Mouse (Mus musculus) small intestine, adult 10 weeks (tissue): ENCODE data around the gene Gatm. TPM values are rescaled to one million over a fixed set of nuclear protein-coding genes. Genes with fewer than 3 reads are reported as not detected.

Source experiments
- polyA plus RNA-seq: library from polyadenylated mRNA; stranded (reverse); fragments of 350-450 nt; fragmentation: Illumina TruSeq; extraction: RNeasy Lipid Tissue Mini Kit (QIAGEN cat#74804); gene quantifications from one replicate; pipeline ENCODE4 v1.2.3, GENCODE M21; 2014; ENCODE audit warnings: low replicate concordance

The Gatm gene
- 28.7 TPM for polyA plus RNA-seq

GRCm38 (mm10) chr2:122610746-122611653, at the start of gene Gatm:
Gene Gatm (minus strand): TSS chr2:122611303.

GRCm38 (mm10) chr2:122636686-122637085, 25.6 kb upstream of the Gatm start, which contains the start of gene AA467197:
Gene AA467197 (plus strand): TSS chr2:122636986.

Other genes starting within 250 kb of the Gatm start
- gene Shf, start 242.1 kb downstream of the Gatm start, polyA plus RNA-seq, result not detected
- gene Slc28a2, start 184.8 kb downstream of the Gatm start, polyA plus RNA-seq, result 154 TPM
- 0.15 TPM for gene Gm14085, start 126.4 kb downstream of the Gatm start, polyA plus RNA-seq
- 190 TPM for gene AA467197, start 25.7 kb upstream of the Gatm start, polyA plus RNA-seq
- gene Slc30a4, start 91.4 kb upstream of the Gatm start, polyA plus RNA-seq, result 203 TPM
- 77.8 TPM for gene Bloc1s6, start 127.2 kb upstream of the Gatm start, polyA plus RNA-seq
- gene Sqor, start 153.9 kb upstream of the Gatm start, polyA plus RNA-seq, result 105 TPM